Mouse (Mus musculus): Measurements from ENCODE around the gene Abcf3. TPM values are rescaled to one million over a fixed set of nuclear protein-coding genes. Genes with fewer than 3 reads are reported as not detected.

Abcf3 gene
- total RNA-seq (2021) (100 to 1,000 TPM in 1 of 2 experiments, 10 to 100 TPM in 1; 84.6 to 106 TPM), polyA plus RNA-seq (2012; rRNA removed) (27.6 and 27.7 TPM in 2 replicates)
- long read RNA-seq, transcript Abcf3-201 (21 exons, 3,090 nt) = major isoform, 53 of 66 reads
- long read RNA-seq, partial matches to known transcripts = 7 of 66 reads
- long read RNA-seq, other reads (novel, unspliced or antisense) = 6 of 66 reads

GRCm38 (mm10) chr16:20548096-20548948 lies at the start of gene Abcf3:
TSS of gene Abcf3 (plus strand) at chr16:20548577.
- DNase-seq = peak; percentile 99

- DNase-seq = peak; percentile 97
Measured at GRCm38 (mm10) chr16:20498677-20499475, 49.5 kb upstream of the Abcf3 start, which contains the start of gene Eif2b5. TSS of gene Eif2b5 (plus strand) at chr16:20498817.

- DNase-seq = no peak
Measured at GRCm38 (mm10) chr16:20506000-20506399, 42.4 kb upstream of the Abcf3 start.

GRCm38 (mm10) chr16:20509349-20509748 lies 39.0 kb upstream of the Abcf3 start:
- DNase-seq = peak; percentile 56

GRCm38 (mm10) chr16:20511277-20511847 lies 37.0 kb upstream of the Abcf3 start:
- no peak for DNase-seq

- DNase-seq = no peak
Measured at GRCm38 (mm10) chr16:20516032-20516431, 32.3 kb upstream of the Abcf3 start.

GRCm38 (mm10) chr16:20516726-20517201 lies 31.6 kb upstream of the Abcf3 start, which contains the start of gene Dvl3:
TSS of gene Dvl3 (plus strand) at chr16:20516982.
- peak; percentile 97 for DNase-seq

- no peak for DNase-seq
Measured at GRCm38 (mm10) chr16:20517216-20517615, 31.2 kb upstream of the Abcf3 start.

- DNase-seq = peak; percentile 42
Measured at GRCm38 (mm10) chr16:20517701-20518374, 30.5 kb upstream of the Abcf3 start.

- no peak for DNase-seq
Measured at GRCm38 (mm10) chr16:20523886-20524285, 24.5 kb upstream of the Abcf3 start.

GRCm38 (mm10) chr16:20528779-20529178 lies 19.6 kb upstream of the Abcf3 start:
- DNase-seq = no peak

- no peak for DNase-seq
Measured at GRCm38 (mm10) chr16:20529375-20529774, 19.0 kb upstream of the Abcf3 start.

- no peak for DNase-seq
Measured at GRCm38 (mm10) chr16:20530941-20531340, 17.4 kb upstream of the Abcf3 start.

GRCm38 (mm10) chr16:20534617-20535295 lies 13.6 kb upstream of the Abcf3 start:
- no peak for DNase-seq

- peak; percentile 96 for DNase-seq
Measured at GRCm38 (mm10) chr16:20535296-20536080, 12.9 kb upstream of the Abcf3 start, which contains the start of gene Ap2m1. TSS of gene Ap2m1 (plus strand) at chr16:20535478.

- DNase-seq = no peak
Measured at GRCm38 (mm10) chr16:20536081-20536665, 12.2 kb upstream of the Abcf3 start.

GRCm38 (mm10) chr16:20537071-20537471 lies 11.3 kb upstream of the Abcf3 start:
- DNase-seq = peak; percentile 77

GRCm38 (mm10) chr16:20537601-20538320 lies 10.6 kb upstream of the Abcf3 start:
- no peak for DNase-seq

- DNase-seq = no peak
Measured at GRCm38 (mm10) chr16:20539649-20540048, 8.7 kb upstream of the Abcf3 start.

Data from adrenal gland, adult 2 months (tissue).